Mouse (Mus musculus) kidney, embryonic 16.5 days (tissue): ENCODE results near the gene Selenoo. TPM values are rescaled to one million over a fixed set of nuclear protein-coding genes. Genes with fewer than 3 reads are reported as not detected.

Source experiments
- ATAC-seq: fragments of 200-750 bp; cut with Nextera tagmentation; 2 replicates; pipeline ENCODE4 v1.8.0; 2017; ENCODE audit warnings: moderate TSS enrichment; ENCODE audit not compliant: low FRiP score, low TSS enrichment
- H3K27ac ChIP-seq: fragments of 300-500 bp; sonication (generic); 2 replicates; pipeline ENCODE4 v1.5.1; 2014; ENCODE audit warnings: low read length
- H3K27me3 ChIP-seq: fragments of 300-500 bp; sonication (generic); 2 replicates; pipeline ENCODE4 v1.6.1; 2014; ENCODE audit warnings: low read length, control low read depth, mixed read lengths; ENCODE audit not compliant: insufficient read depth
- H3K36me3 ChIP-seq: fragments of 300-500 bp; sonication (generic); 2 replicates; pipeline ENCODE4 v1.6.1; 2014; ENCODE audit warnings: low read length, control low read depth, mixed read lengths; ENCODE audit not compliant: insufficient read depth
- H3K4me1 ChIP-seq: fragments of 300-500 bp; sonication (generic); 2 replicates; pipeline ENCODE4 v1.6.1; 2014; ENCODE audit warnings: low read length, control low read depth, mixed read lengths; ENCODE audit not compliant: insufficient read depth
- H3K4me2 ChIP-seq: fragments of 300-500 bp; sonication (generic); replicated peaks from 2 replicates; pipeline ENCODE4 v1.6.1; 2014; ENCODE audit warnings: low read depth, low read length
- H3K4me3 ChIP-seq: fragments of 300-500 bp; sonication (generic); 2 replicates; pipeline ENCODE4 v1.5.1; 2014; ENCODE audit warnings: mild to moderate bottlenecking, low read length
- H3K9ac ChIP-seq: fragments of 300-500 bp; sonication (generic); replicated peaks from 2 replicates; pipeline ENCODE4 v1.6.1; 2014; ENCODE audit warnings: low read length
- H3K9me3 ChIP-seq: fragments of 300-500 bp; sonication (generic); 2 replicates; pipeline ENCODE4 v1.6.1; 2016; ENCODE audit warnings: low read length, control low read depth
- WGBS: fragments of 180-500 bp; shearing (Covaris S2); extraction: QIAGEN DNeasy Blood & Tissue Kit; methylation state at CpG from one replicate; pipeline ENCODE4 v1.1.7; 2014; 5-methylcytosine and 5-hydroxymethylcytosine counted together
- polyA plus RNA-seq: library from polyadenylated mRNA; unstranded; fragments of >200 nt; fragmentation: Nextera tagmentation; extraction: Ambion mirVana; gene quantifications from 2 replicates; pipeline ENCODE4 v1.2.1, GENCODE M21; 2015

Gene Selenoo
- polyA plus RNA-seq = 19.7 and 19.8 TPM in 2 replicates

DNA sequence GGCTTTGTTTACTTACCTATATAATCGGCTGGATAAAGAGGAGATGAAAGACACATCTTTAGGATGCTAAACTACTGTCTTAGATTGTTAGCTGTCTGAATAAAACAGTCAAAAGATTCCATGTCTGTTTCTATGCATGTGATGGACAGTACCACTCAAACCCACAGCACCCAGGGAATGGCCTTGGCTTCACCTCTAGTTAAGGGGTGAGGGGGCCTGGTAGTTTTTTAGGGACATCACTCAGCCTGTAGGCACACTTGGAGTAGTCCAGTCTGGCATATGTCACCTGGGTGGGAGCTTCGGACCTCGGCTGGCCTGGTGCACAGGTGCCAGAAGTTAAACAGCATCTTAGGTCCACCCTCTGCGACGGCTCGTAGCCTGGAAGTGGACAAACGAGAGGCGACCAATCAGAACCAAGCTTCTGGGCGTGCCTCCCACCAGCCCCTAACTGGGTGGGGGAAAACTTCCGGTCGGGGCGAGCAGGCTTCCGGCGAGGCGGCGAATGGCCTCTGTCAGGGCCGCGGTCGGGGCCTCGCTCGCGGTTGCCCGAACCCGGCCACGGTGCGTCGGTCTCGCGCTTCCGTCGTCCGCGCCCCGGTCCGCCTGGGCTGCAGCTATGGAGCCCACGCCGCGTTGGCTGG lies at the start of gene Selenoo:
Gene Selenoo (plus strand): TSS at position 478 of the 641 bp plus-strand sequence.
- Histone ChIP-seq H3K27ac (peak within 1 kb of the TSS; percentile 87), H3K36me3 (peaks cover 35% of the 10 kb centered on the region), H3K9me3 (no peaks in the 10 kb centered on the region), H3K4me1 (peaks cover 19% of the 10 kb centered on the region), H3K27me3 (no peaks in the 10 kb centered on the region), H3K4me3 (peak within 1 kb of the TSS; percentile 78), H3K9ac (peak within 1 kb of the TSS; percentile 92), H3K4me2 (peak within 1 kb of the TSS; percentile 97)
- ATAC-seq = peak; percentile 95
- WGBS = 2% methylated on average over 32 of the region's 38 CpGs

DNA sequence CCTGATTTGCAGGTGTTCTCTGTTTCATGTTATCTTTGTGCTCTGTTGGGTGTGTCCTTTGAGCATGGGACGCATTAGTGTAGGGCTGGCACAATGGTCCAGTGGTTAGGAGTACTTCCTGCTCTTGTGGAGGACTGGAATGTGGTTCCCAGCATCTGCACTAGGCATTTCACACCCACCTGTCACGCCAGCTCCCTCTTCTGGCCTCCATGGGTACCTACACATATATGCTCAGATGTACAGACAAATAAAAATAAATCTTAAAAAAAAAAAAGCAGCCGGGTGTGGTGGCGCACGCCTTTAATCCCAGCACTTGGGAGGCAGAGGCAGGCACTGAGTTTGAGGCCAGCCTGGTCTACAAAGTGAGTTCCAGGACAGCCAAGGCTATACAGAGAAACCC lies 44.5 kb upstream of the Selenoo start:
- H3K4me1 ChIP-seq = no peaks in the 10 kb centered on the region
- H3K4me3 ChIP-seq = no peak overlapping the region
- no peak overlapping the region for H3K27ac ChIP-seq
- peaks cover 4% of the 10 kb centered on the region; the same call in 1 of the 2 replicates for H3K9me3 ChIP-seq
- H3K27me3 ChIP-seq = no peaks in the 10 kb centered on the region
- no peak overlapping the region for H3K9ac ChIP-seq
- WGBS = 75% methylated on average over 5 of the region's 5 CpGs
- H3K4me2 ChIP-seq = no peak overlapping the region
- no peaks in the 10 kb centered on the region for H3K36me3 ChIP-seq
- no peak for ATAC-seq

DNA sequence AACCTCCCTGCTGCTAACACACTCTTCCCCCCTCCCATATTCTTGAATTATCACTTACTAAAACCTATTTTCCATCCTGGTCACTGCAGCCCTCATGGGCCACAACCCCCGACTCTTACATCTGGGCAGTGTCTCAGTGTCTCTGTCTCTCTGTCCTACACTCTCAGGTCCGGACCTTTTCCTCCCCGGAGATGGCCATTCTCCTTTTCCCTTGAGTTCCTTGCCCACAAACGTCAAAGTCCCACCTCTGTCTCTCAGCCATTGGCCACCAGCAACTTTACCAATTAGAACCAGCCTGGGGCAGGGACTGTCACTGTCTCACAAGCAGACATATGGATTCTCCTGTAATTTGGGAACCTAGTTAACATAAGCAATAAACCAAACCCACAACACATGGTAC lies 42.5 kb upstream of the Selenoo start:
- H3K4me2 ChIP-seq = no peak overlapping the region
- H3K4me1 ChIP-seq = no peaks in the 10 kb centered on the region
- 73% methylated on average over 4 of the region's 4 CpGs for WGBS
- peaks cover 4% of the 10 kb centered on the region; the same call in 1 of the 2 replicates for H3K9me3 ChIP-seq
- H3K36me3 ChIP-seq = no peaks in the 10 kb centered on the region
- H3K4me3 ChIP-seq = no peak overlapping the region
- no peak for ATAC-seq
- H3K27me3 ChIP-seq = no peaks in the 10 kb centered on the region
- no peak overlapping the region for H3K27ac ChIP-seq
- no peak overlapping the region for H3K9ac ChIP-seq

DNA sequence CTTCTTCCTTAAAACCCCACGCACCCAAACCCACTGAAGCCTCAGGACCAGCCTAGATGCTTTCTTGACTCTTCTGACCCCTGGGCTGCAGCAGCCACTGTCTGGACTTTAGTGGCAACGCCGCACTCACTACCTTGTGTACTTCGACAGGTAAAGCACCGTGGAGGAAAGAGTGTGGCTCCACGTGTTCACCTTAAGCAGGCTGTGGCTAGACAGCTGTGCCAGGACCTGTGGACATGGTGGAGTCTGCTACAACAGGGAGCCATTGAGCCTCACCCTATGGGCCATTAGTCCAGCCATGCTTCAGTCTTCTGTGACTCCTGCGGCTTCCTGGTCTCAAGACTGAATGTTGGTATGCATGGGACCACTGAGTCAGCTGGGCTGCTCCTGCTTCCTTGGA lies 34.2 kb upstream of the Selenoo start:
- H3K4me3 ChIP-seq = no peak overlapping the region
- no peak overlapping the region for H3K4me2 ChIP-seq
- 88% methylated on average over 7 of the region's 7 CpGs for WGBS
- no peak for ATAC-seq
- peaks cover 4% of the 10 kb centered on the region; the same call in 1 of the 2 replicates for H3K4me1 ChIP-seq
- no peak overlapping the region for H3K27ac ChIP-seq
- H3K9me3 ChIP-seq = no peaks in the 10 kb centered on the region
- peaks cover 24% of the 10 kb centered on the region for H3K27me3 ChIP-seq
- H3K36me3 ChIP-seq = no peaks in the 10 kb centered on the region
- H3K9ac ChIP-seq = no peak overlapping the region

DNA sequence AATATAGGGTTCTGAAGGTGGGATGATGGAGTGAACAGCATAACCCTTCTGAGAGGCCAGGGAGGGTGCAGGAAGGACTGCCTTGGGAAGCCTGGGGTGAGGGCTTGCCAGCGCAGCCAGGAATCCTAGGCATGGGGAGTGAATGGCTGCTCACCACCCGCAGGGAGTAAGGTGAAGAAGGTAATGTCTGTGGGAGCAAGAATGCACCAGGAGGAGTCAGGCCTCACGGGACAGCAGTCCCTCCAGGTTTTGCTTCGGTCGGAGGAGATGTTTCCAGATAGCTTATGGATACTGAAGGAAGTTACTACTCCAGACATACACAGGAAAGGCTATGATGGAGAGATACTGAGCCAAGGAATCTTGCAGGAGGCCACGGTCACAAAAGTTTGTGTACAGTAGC lies 30.1 kb upstream of the Selenoo start:
- H3K9ac ChIP-seq = peak overlapping the region; percentile 68; the same call in 1 of the 2 replicates
- H3K4me3 ChIP-seq = no peak overlapping the region; the same call in 1 of the 2 replicates
- H3K36me3 ChIP-seq = no peaks in the 10 kb centered on the region
- H3K27me3 ChIP-seq = peaks cover 51% of the 10 kb centered on the region
- no peak overlapping the region for H3K27ac ChIP-seq
- no peaks in the 10 kb centered on the region for H3K9me3 ChIP-seq
- ATAC-seq = no peak
- peak overlapping the region; percentile 99 for H3K4me2 ChIP-seq
- H3K4me1 ChIP-seq = peaks cover 8% of the 10 kb centered on the region; the same call in 1 of the 2 replicates
- 27% methylated on average over 6 of the region's 6 CpGs for WGBS

DNA sequence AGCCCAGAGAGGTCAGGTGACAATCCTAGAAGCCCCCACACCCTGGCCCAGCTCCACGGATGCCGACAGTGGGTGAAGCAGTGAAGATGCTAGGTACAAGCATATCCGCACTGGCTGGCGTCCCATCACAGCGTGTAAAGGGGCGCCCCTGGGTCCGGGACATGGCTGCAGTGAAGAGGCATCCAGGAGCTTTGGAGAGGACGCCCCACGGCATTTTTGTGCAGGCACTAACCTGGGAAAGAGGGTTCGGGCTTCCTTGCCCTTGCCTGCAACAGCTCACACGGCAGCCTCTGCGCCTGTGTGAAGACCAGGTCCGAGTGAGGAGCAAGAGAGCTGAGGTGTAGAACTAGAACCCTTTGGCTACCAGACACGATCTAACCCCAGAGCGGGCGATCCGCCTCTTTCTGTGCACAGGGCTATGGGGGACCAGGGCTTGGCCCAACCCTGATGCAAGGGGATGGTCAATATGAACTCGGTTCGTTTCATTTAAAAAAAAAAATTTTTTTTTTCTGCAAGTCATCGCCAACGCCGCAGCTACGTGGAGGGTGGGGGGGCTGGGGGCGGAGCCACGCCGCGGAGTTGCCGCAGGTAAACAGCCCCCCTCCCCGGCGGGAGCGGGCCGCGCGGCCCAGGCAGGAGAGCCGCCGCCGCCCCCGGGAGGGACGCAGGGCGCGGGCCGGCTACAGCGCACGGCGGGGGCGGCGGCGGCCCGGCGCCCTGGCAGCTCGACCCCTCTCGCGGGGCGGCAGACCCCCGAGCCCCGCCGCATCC lies 29.5 kb upstream of the Selenoo start, which contains the start of gene Panx2:
Gene Panx2 (plus strand): TSS at position 574 of the 771 bp plus-strand sequence.
- peaks cover 53% of the 10 kb centered on the region for H3K27me3 ChIP-seq
- peaks cover 8% of the 10 kb centered on the region; the same call in 1 of the 2 replicates for H3K4me1 ChIP-seq
- peak within 1 kb of the TSS; percentile 68 for H3K9ac ChIP-seq
- no peaks in the 10 kb centered on the region for H3K9me3 ChIP-seq
- under 1% methylated on average over 38 of the region's 57 CpGs for WGBS
- peak within 1 kb of the TSS; percentile 63 for H3K4me3 ChIP-seq
- H3K36me3 ChIP-seq = no peaks in the 10 kb centered on the region
- H3K27ac ChIP-seq = no peak within 1 kb of the TSS
- ATAC-seq = no peak; the same call in 1 of the 2 replicates
- H3K4me2 ChIP-seq = peak within 1 kb of the TSS; percentile 99

DNA sequence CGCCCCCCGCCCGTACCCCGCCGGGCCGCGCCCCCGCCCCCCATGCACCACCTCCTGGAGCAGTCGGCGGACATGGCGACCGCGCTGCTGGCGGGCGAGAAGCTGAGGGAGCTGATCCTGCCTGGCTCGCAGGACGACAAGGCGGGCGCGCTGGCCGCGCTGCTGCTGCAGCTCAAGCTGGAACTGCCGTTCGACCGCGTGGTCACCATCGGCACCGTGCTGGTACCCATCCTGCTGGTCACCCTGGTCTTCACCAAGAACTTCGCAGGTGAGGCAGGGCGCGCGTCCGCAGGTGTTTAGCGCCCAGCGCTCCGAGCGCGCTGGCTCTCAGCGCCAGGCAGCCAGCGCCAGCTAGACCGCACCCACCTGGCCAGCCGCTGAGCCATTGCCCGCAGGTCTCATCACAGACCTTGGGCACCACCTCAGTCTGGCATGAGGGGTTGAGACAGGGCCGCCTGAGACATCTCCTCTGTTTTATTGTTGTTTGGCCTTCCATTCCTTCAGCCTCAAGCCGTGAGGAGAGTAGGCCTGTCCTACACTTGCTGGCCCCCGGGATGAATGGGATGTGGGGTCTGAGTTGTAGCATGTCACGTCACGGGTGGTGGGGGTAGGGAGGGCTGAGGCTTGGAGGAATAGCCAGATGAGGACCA lies 28.7 kb upstream of the Selenoo start:
- peaks cover 56% of the 10 kb centered on the region for H3K27me3 ChIP-seq
- WGBS = 2% methylated on average over 43 of the region's 48 CpGs
- ATAC-seq = 0 out of 2 replicates have a peak, but pooled peaks have one; percentile 13

DNA sequence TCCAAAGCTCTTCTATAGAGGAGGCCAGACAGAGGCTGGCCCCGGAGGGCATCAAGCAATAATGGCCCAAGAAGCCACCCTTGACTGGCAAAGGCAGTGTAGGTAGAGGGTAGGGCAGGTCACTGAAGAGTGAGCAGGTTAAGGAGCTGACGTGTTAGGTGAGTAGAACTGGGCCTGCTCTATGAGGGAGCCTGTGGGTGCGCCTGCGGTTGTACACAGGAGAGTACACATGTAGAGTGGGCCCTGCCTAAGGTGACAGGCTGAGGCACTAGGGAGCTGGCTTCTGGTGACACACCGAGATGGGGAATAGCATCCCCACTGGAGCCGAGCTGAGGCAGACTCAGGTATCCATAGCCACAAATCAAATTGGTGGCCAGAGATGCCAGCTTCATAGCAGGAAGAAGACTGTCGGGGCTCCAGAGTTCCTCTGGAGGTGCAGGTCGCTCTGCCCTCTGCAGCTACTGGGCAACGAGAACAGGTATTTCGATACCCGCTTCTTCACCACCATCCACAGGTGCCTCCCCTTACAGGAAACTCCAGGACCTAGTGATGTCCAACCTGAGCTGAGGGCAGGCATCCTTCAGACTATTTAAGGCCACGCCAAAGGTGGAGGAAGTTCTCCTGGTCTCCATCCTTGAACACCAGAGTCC lies 27.9 kb upstream of the Selenoo start:
- H3K9ac ChIP-seq = no peak overlapping the region
- H3K4me1 ChIP-seq = peaks cover 8% of the 10 kb centered on the region; the same call in 1 of the 2 replicates
- no peak overlapping the region for H3K4me2 ChIP-seq
- ATAC-seq = no peak
- H3K36me3 ChIP-seq = no peaks in the 10 kb centered on the region
- H3K4me3 ChIP-seq = no peak overlapping the region
- H3K27me3 ChIP-seq = peaks cover 57% of the 10 kb centered on the region
- 90% methylated on average over 12 of the region's 12 CpGs for WGBS
- H3K27ac ChIP-seq = no peak overlapping the region
- H3K9me3 ChIP-seq = no peaks in the 10 kb centered on the region

More for the DNA sequence above, 28.7 kb upstream of the Selenoo start:
- Histone ChIP-seq H3K9ac (peak overlapping the region; percentile 68), H3K36me3 (no peaks in the 10 kb centered on the region), H3K4me1 (peaks cover 8% of the 10 kb centered on the region; the same call in 1 of the 2 replicates), H3K4me3 (peak overlapping the region; percentile 63), H3K4me2 (peak overlapping the region; percentile 99), H3K9me3 (no peaks in the 10 kb centered on the region), H3K27ac (no peak overlapping the region)

DNA sequence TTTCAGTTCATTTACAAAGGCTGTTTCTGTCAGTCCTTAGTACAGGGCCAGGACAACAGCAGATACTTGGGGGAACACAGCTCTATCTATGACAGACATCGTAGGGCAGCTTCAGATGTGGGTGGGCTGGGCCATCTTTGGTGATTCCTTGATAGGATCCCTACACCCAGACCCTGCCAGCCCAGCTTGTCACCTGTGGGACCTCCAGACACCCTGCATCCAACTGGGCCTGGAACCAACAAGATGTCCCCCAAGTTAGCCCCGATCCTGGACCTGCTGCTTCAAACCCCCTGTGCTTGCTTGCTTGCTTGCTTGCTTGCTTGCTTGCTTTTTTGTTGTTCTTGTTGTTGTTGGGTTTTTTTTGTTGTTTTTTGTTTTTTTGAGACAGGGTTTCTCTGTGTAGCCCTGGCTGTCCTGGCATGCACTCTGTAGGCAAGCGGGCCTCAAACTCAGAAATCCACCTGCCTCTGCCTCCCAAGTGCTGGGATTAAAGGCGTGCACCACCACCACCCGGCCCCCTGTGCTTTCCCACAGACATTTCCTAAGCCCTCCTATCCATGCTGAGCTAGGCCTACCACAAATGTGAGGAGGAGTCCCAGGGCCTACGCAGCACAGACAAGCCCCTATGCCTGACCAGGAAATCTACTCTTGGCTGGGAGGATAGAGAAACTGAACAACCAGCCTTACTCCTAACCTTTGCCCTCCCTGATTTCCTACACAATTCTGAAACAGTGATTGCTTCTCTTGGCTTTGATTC lies 26.9 kb upstream of the Selenoo start:
- Histone ChIP-seq H3K9me3 (no peaks in the 10 kb centered on the region), H3K4me3 (no peak overlapping the region), H3K4me2 (no peak overlapping the region), H3K9ac (no peak overlapping the region), H3K4me1 (peaks cover 8% of the 10 kb centered on the region; the same call in 1 of the 2 replicates), H3K27ac (no peak overlapping the region), H3K27me3 (peaks cover 67% of the 10 kb centered on the region), H3K36me3 (no peaks in the 10 kb centered on the region)
- ATAC-seq = no peak
- 88% methylated on average over 6 of the region's 6 CpGs for WGBS
